Mouse (Mus musculus) gastrocnemius, postnatal 25 days (tissue): ENCODE measurements at regions not wholly inside any gene's neighbourhood (a gene's known extent, or its start where the extent isn't known, plus 50 kb on each side); places are given as distances from the start of the nearest gene placed in this dataset.

ENCODE experiments used
- DNase-seq: peaks from one replicate; pipeline ENCODE4 v3.0.0; 2022

- DNase-seq, result no peak
Observed at GRCm38 (mm10) chr10:60936659-60937516, 105.5 kb upstream of the Unc5b start.

- peak; percentile 47 for DNase-seq
Observed at GRCm38 (mm10) chr10:60934297-60935286, 103.2 kb upstream of the Unc5b start.

GRCm38 (mm10) chr10:60933891-60934290 lies 102.5 kb upstream of the Unc5b start:
- no peak for DNase-seq

GRCm38 (mm10) chr10:60932855-60933254 lies 101.5 kb upstream of the Unc5b start:
- DNase-seq, result no peak

- DNase-seq, result no peak
Observed at GRCm38 (mm10) chr10:60931891-60932378, 100.6 kb upstream of the Unc5b start.

- no peak for DNase-seq
Observed at GRCm38 (mm10) chr10:60928646-60929045, 97.3 kb upstream of the Unc5b start.

- DNase-seq, result no peak
Observed at GRCm38 (mm10) chr10:60928164-60928563, 96.8 kb upstream of the Unc5b start.

GRCm38 (mm10) chr10:60926632-60927031 lies 95.3 kb upstream of the Unc5b start:
- DNase-seq, result no peak

- DNase-seq, result no peak
Observed at GRCm38 (mm10) chr10:60925644-60926043, 94.3 kb upstream of the Unc5b start.

- no peak for DNase-seq
Observed at GRCm38 (mm10) chr10:60925198-60925597, 93.8 kb upstream of the Unc5b start.

GRCm38 (mm10) chr10:60923806-60924205 lies 92.4 kb upstream of the Unc5b start:
- no peak for DNase-seq

GRCm38 (mm10) chr10:60920621-60921020 lies 89.2 kb upstream of the Unc5b start:
- DNase-seq, result no peak

- DNase-seq, result no peak
Observed at GRCm38 (mm10) chr10:60918020-60918419, 86.6 kb upstream of the Unc5b start.

GRCm38 (mm10) chr10:60914391-60914790 lies 83.0 kb upstream of the Unc5b start:
- no peak for DNase-seq

GRCm38 (mm10) chr10:60913456-60913900 lies 82.1 kb upstream of the Unc5b start:
- peak; percentile 26 for DNase-seq

GRCm38 (mm10) chr10:60904351-60904750 lies 73.0 kb upstream of the Unc5b start:
- DNase-seq, result no peak

GRCm38 (mm10) chr10:60900992-60901391 lies 69.6 kb upstream of the Unc5b start:
- DNase-seq, result no peak

GRCm38 (mm10) chr10:60893810-60894147 lies 62.4 kb upstream of the Unc5b start:
- no peak for DNase-seq

GRCm38 (mm10) chr10:60893130-60893809 lies 61.9 kb upstream of the Unc5b start:
- DNase-seq, result no peak

GRCm38 (mm10) chr10:60892730-60893129 lies 61.3 kb upstream of the Unc5b start:
- no peak for DNase-seq

- no peak for DNase-seq
Observed at GRCm38 (mm10) chr10:60891476-60892170, 60.2 kb upstream of the Unc5b start.

- DNase-seq, result no peak
Observed at GRCm38 (mm10) chr10:60889792-60890191, 58.4 kb upstream of the Unc5b start.
